Mouse (Mus musculus) MN1 (cell line): ENCODE data around the gene Nrl.
A peak's percentile ranks its signal among the peaks of the same experiment; 100 is the strongest.

Experiments
- DNase-seq: peaks from one replicate; pipeline ENCODE4 v3.0.0-alpha.2; 2016; ENCODE audit warnings: low spot score

The Nrl gene

GRCm38 (mm10) chr14:55486836-55487235 is 37.9 kb downstream of the Nrl start:
- no peak for DNase-seq

DNA sequence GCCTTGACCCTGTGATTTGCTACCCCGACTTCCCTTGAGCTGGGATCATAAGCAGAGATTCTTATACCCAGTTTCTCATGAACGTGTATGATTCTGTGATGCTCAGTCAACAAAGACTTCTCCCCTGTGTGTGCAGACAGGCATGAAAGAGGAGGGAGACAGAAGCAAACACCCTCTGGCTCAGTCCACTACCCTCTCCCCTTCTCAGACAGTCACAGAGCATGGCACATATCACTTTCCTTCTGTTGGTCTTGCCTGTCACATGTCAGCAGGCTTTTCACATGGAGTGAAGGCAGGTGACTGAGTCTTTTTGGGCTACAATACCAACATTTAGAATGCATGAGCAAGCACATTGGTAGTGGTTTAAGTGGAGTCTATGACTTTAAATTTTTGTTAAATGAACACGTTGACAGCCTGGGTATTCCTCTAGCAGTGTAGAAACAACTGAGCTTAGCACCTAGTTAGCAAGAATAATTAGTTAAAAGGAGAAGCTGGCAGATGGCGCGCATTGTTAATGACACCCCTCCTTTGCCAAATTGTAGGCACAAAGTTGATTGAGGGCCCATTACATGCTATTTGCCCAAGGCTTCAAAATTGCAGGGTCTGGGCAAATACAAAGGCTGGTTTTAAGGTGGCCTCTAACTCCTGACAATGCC is 40.2 kb downstream of the Nrl start:
- no peak for DNase-seq

- DNase-seq = no peak
Observed at GRCm38 (mm10) chr14:55479629-55480028, 45.2 kb downstream of the Nrl start.

- peak; percentile 88 for DNase-seq
Observed at GRCm38 (mm10) chr14:55478651-55479599, 45.9 kb downstream of the Nrl start, which contains the start of gene Dhrs4. Dhrs4 (plus strand) TSS chr14:55478758.

- DNase-seq = no peak
Observed at GRCm38 (mm10) chr14:55477829-55478228, 47.0 kb downstream of the Nrl start.

- no peak for DNase-seq
Observed at GRCm38 (mm10) chr14:55477421-55477820, 47.4 kb downstream of the Nrl start.

- DNase-seq = no peak
Observed at GRCm38 (mm10) chr14:55475654-55476053, 49.1 kb downstream of the Nrl start.

- DNase-seq = no peak
Observed at GRCm38 (mm10) chr14:55470806-55471205, 54.0 kb downstream of the Nrl start.

DNA sequence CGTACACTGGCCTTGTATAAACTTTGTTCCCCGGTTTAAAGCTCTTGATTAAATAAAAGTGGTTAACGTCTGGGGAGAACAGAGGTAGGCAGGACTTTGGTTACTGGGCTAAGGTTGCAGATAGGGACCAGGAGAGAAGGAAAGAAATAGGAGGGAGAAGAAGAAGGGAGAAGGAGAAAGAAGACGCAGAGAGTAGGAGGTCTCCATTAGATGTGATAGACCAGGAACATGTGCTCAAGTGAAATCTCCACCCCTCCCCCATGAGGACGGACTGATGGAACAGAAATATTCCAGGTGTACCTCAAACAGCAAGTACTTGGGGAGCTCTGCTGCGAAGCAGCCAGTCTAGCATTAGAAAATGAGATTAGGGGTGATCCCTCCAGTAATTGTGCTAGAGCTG is 55.0 kb downstream of the Nrl start:
- DNase-seq = no peak

DNA sequence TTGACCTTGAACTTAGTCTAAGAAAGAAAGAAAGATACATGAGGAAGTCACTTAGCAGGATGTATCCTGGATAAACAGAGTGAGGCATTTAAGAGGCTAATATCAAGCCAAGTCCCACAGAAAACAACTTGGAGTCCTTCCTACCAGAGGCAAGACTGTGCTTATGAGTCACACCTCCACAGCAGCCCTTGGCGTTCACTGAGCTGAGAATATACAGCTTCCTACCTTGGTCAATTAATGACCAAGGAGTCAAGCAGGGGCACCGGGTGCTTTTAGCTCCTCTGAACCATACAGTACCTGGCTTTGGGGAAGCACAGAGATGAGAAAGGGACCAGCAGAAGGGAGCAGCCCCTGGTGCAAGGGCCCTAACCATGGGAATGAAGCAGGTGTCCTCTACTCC is 55.7 kb downstream of the Nrl start:
- DNase-seq = no peak
